Mouse (Mus musculus) cerebellum, adult 2 months (tissue): Measurements from ENCODE around the gene Scaf4.

ENCODE experiments used
- CTCF ChIP-seq: fragments of 200-500 bp; IDR thresholded peaks from 2 replicates; pipeline ENCODE4 v1.5.1; 2011; ENCODE audit warnings: low read depth, mild to moderate bottlenecking, control low read depth, low read length, moderate library complexity, borderline replicate concordance; ENCODE audit not compliant: insufficient read depth
- POLR2A ChIP-seq: fragments of 200-500 bp; IDR thresholded peaks from 2 replicates; pipeline ENCODE4 v1.6.1; 2011; ENCODE audit warnings: low read length, control low read depth, borderline replicate concordance; ENCODE audit not compliant: insufficient read depth

- no peak for TF ChIP-seq POLR2A
- no peak for TF ChIP-seq CTCF
Measured at GRCm38 (mm10) chr16:90252521-90252920, 31.8 kb downstream of the Scaf4 start.
